Mouse (Mus musculus) heart, postnatal 25 days (tissue): ENCODE results near the gene Gpam. TPM values are rescaled to one million over a fixed set of nuclear protein-coding genes. Genes with fewer than 3 reads are reported as not detected.

ENCODE experiments used
- DNase-seq: peaks from one replicate; pipeline ENCODE4 v3.0.0; 2022; ENCODE audit warnings: low spot score
- intact Hi-C: fragments of 180-260 bp; cut with DNase I; formaldehyde crosslinking; loops from one replicate; pipeline ENCODE4 v1.15.1; 2025
- total RNA-seq, 2 experiments: library from RNA; stranded (reverse); gene quantifications; 2 replicates each; pipeline ENCODE4 v1.2.3; 2021

Gene Gpam
- total RNA-seq, 2 experiments from 2014 or later, result 143 to 173 TPM

GRCm38 (mm10) chr19:55114825-55115395 lies 12.1 kb downstream of the Gpam start:
- intact Hi-C loops, result no loop called here
- no peak for DNase-seq

GRCm38 (mm10) chr19:55107896-55108295 lies 19.1 kb downstream of the Gpam start:
- intact Hi-C loops, result loop anchor here (10.0 kb wide), 1 partner anchor 207 kb away; the partner anchor contains the start of genes Vti1a and Zdhhc6
- no peak for DNase-seq

- intact Hi-C loops, result loop anchor here (10.0 kb wide), 1 partner anchor 209 kb away; the partner anchor contains the start of genes Vti1a and Zdhhc6
- peak; percentile 21 for DNase-seq
These were observed 21.1 kb downstream of the Gpam start for GRCm38 (mm10) chr19:55105969-55106368.

GRCm38 (mm10) chr19:55103081-55103830 lies 23.8 kb downstream of the Gpam start:
- DNase-seq, result peak; percentile 67
- intact Hi-C loops, result loop anchor here (10.0 kb wide), 1 partner anchor 212 kb away; the partner anchor contains the start of genes Vti1a and Zdhhc6

- no peak for DNase-seq
- intact Hi-C loops, result loop anchor here (10.0 kb wide), 1 partner anchor 213 kb away; the partner anchor contains the start of genes Vti1a and Zdhhc6
These were observed 25.4 kb downstream of the Gpam start for GRCm38 (mm10) chr19:55101659-55102058.

- DNase-seq, result no peak
- intact Hi-C loops, result loop anchor here (10.0 kb wide), 1 partner anchor 214 kb away; the partner anchor contains the start of genes Vti1a and Zdhhc6
These were observed 26.6 kb downstream of the Gpam start for GRCm38 (mm10) chr19:55100227-55101140.

GRCm38 (mm10) chr19:55099184-55100160 lies 27.6 kb downstream of the Gpam start:
- intact Hi-C loops, result loop anchor here (2.0 to 10.0 kb wide), 2 partner anchors 99 to 215 kb away; partner anchors contain the start of genes Vti1a and Zdhhc6
- peak; percentile 66 for DNase-seq

GRCm38 (mm10) chr19:55098409-55099183 lies 28.4 kb downstream of the Gpam start:
- DNase-seq, result peak; percentile 42
- intact Hi-C loops, result loop anchor here (2.0 kb wide), 1 partner anchor 100 kb away; no protein-coding TSS in a partner anchor

GRCm38 (mm10) chr19:55097396-55097967 lies 29.6 kb downstream of the Gpam start:
- no peak for DNase-seq
- intact Hi-C loops, result no loop called here

- DNase-seq, result no peak
- intact Hi-C loops, result no loop called here
These were observed 30.4 kb downstream of the Gpam start for GRCm38 (mm10) chr19:55096666-55097065.

- intact Hi-C loops, result no loop called here
- DNase-seq, result no peak
These were observed 31.5 kb downstream of the Gpam start for GRCm38 (mm10) chr19:55095547-55095946.

GRCm38 (mm10) chr19:55091602-55092413 lies 35.2 kb downstream of the Gpam start:
- intact Hi-C loops, result no loop called here
- no peak for DNase-seq

GRCm38 (mm10) chr19:55090885-55091284 lies 36.2 kb downstream of the Gpam start:
- intact Hi-C loops, result no loop called here

GRCm38 (mm10) chr19:55090142-55090541 lies 36.9 kb downstream of the Gpam start:
- DNase-seq, result no peak
- intact Hi-C loops, result no loop called here

More at GRCm38 (mm10) chr19:55090885-55091284, 36.2 kb downstream of the Gpam start:
- DNase-seq, result no peak

GRCm38 (mm10) chr19:55087776-55088175 lies 39.3 kb downstream of the Gpam start:
- intact Hi-C loops, result no loop called here
- DNase-seq, result no peak

- intact Hi-C loops, result no loop called here
- DNase-seq, result no peak
These were observed 41.2 kb downstream of the Gpam start for GRCm38 (mm10) chr19:55085857-55086185.
